Mouse (Mus musculus) liver, embryonic 12.5 days (tissue): ENCODE data around the gene Zfand3. TPM values are rescaled to one million over a fixed set of nuclear protein-coding genes. Genes with fewer than 3 reads are reported as not detected.

Experiments used
- ATAC-seq: fragments of 200-750 bp; cut with Nextera tagmentation; 2 replicates; pipeline ENCODE4 v1.8.0; 2017; ENCODE audit warnings: moderate number of reproducible peaks, mild to moderate bottlenecking, moderate library complexity
- H3K27ac ChIP-seq: fragments of 300-500 bp; sonication (generic); 2 replicates; pipeline ENCODE4 v1.5.1; 2016; ENCODE audit warnings: mild to moderate bottlenecking
- H3K27me3 ChIP-seq: fragments of 300-500 bp; sonication (generic); replicated peaks from 2 replicates; pipeline ENCODE4 v1.6.1; 2016; ENCODE audit warnings: mild to moderate bottlenecking, moderate library complexity
- H3K36me3 ChIP-seq: fragments of 300-500 bp; sonication (generic); 2 replicates; pipeline ENCODE4 v1.6.1; 2016; ENCODE audit warnings: mild to moderate bottlenecking, moderate library complexity
- H3K4me1 ChIP-seq: fragments of 300-500 bp; sonication (generic); 2 replicates; pipeline ENCODE4 v1.6.1; 2016
- H3K4me2 ChIP-seq: fragments of 300-500 bp; sonication (generic); 2 replicates; pipeline ENCODE4 v1.6.1; 2016; ENCODE audit warnings: mild to moderate bottlenecking, moderate library complexity
- H3K4me3 ChIP-seq: fragments of 300-500 bp; sonication (generic); 2 replicates; pipeline ENCODE4 v1.5.1; 2016; ENCODE audit warnings: mild to moderate bottlenecking, moderate library complexity
- H3K9ac ChIP-seq: fragments of 300-500 bp; sonication (generic); 2 replicates; pipeline ENCODE4 v1.6.1; 2016; ENCODE audit warnings: mild to moderate bottlenecking, moderate library complexity
- H3K9me3 ChIP-seq: fragments of 300-500 bp; sonication (generic); replicated peaks from 2 replicates; pipeline ENCODE4 v1.6.1; 2016; ENCODE audit warnings: mild to moderate bottlenecking, moderate library complexity
- WGBS: fragments of 180-500 bp; shearing (Covaris S2); methylation state at CpG from one replicate; pipeline ENCODE4 v1.1.7; 2016; ENCODE audit not compliant: insufficient replicate concordance; 5-methylcytosine and 5-hydroxymethylcytosine counted together
- polyA plus RNA-seq: library from polyadenylated mRNA; unstranded; fragments of >200 nt; fragmentation: Nextera tagmentation; extraction: Ambion mirVana; gene quantifications from 2 replicates; pipeline ENCODE4 v1.2.1, GENCODE M21; 2016

Zfand3 gene
- polyA plus RNA-seq, 1 experiment from 2014 or later: 18.8 TPM

DNA sequence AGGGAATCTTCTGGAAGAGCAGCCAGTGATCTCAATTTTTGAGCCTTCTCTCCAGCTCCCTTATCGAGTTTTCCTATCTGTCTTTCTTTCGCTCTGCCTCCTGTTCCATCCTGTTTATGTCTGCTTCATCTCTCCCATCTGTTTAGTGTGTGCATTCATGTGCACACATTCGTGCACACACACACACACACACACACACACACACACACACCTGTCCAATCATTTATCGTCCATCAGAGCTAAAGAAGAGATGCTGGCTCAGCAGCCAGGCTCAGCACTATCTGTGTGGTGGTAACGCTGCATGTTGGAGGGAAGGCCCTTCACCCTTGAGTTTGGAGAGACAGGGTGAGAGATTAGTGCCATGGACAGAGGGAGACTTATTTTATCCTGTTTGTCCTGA lies 21.3 kb upstream of the Zfand3 start:
- no peaks in the 10 kb centered on the region for H3K36me3 ChIP-seq
- WGBS: 60% methylated on average over 5 of the region's 5 CpGs
- no peak for ATAC-seq

DNA sequence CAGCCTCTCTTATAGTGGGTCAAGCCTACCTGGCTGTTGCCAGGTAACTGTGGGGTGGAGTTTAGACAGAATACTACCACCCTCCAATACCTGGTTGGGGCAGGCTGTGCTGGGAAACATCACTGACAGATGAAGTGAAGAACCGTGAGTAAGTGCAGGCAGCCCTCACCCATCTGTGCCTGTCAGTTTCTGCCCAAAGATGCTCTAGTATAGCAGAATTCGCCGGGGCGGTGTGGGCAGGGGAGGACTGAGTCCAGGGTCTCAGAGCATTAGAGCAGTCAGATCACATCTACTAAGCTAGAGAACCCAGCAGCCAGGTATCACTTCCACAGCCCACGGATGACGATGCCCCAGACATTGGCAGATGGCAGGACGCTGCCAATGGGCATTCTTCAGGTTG lies 19.6 kb upstream of the Zfand3 start:
- Histone ChIP-seq H3K9ac (no peak overlapping the region), H3K4me1 (peaks cover 14% of the 10 kb centered on the region), H3K27me3 (0 out of 2 replicates have a peak, but pooled peaks cover 3% of the 10 kb centered on the region), H3K27ac (no peak overlapping the region), H3K4me3 (no peak overlapping the region), H3K36me3 (no peaks in the 10 kb centered on the region), H3K9me3 (no peaks in the 10 kb centered on the region), H3K4me2 (no peak overlapping the region)
- WGBS: 69% methylated on average over 7 of the region's 7 CpGs
- ATAC-seq: no peak

More for the DNA sequence above, 21.3 kb upstream of the Zfand3 start:
- H3K4me1 ChIP-seq: peaks cover 7% of the 10 kb centered on the region
- H3K27me3 ChIP-seq: no peaks in the 10 kb centered on the region
- no peaks in the 10 kb centered on the region for H3K9me3 ChIP-seq
- no peak overlapping the region for H3K9ac ChIP-seq
- no peak overlapping the region for H3K27ac ChIP-seq
- H3K4me3 ChIP-seq: no peak overlapping the region
- no peak overlapping the region for H3K4me2 ChIP-seq

DNA sequence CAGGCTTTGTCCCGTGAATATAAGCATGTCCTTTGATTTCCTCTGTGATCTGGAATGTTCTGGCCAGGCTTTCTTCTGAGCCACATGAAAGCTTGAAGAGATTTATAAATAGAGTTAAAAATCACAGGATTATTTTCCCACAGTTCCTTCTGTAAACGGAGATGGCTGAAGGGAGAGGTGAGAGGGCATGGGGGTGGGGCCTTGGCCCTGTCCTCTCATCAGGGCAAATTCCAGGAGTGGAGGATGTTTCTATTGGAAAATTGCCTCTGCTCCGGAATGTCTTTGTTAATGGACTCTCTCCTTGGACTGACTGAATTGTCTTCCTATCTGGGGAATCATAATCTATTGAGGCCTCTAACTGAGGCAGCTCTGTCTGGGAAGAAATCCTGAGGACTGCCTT lies 19.0 kb upstream of the Zfand3 start:
- H3K4me1 ChIP-seq: peaks cover 10% of the 10 kb centered on the region
- no peak for ATAC-seq
- H3K27me3 ChIP-seq: 0 out of 2 replicates have a peak, but pooled peaks cover 3% of the 10 kb centered on the region
- no peak overlapping the region for H3K4me3 ChIP-seq
- no peak overlapping the region for H3K9ac ChIP-seq
- no peak overlapping the region for H3K27ac ChIP-seq
- no peaks in the 10 kb centered on the region for H3K36me3 ChIP-seq
- no peak overlapping the region for H3K4me2 ChIP-seq
- H3K9me3 ChIP-seq: no peaks in the 10 kb centered on the region
- WGBS: 35% methylated on average over 3 of the region's 3 CpGs

DNA sequence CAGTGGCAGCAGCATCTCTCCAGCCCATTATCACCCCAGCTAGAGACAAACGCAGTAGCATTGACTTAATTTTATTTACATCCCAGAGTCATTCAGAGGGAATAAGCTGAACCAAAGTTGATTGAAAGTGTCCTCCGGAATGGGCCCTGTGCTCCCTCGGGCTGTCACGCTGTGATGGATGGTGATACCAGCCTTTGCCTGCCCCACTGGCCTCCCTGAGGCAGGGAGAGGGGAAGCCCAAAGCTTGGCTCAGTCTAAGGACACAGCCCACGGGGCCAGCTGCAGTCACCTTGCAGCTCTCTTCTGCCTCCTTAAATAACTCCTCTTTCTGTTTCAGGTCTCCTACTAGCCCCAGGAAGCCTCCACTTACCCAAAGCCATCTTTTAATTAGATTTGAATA lies 16.4 kb upstream of the Zfand3 start:
- H3K9ac ChIP-seq: no peak overlapping the region
- H3K27me3 ChIP-seq: 0 out of 2 replicates have a peak, but pooled peaks cover 3% of the 10 kb centered on the region
- H3K9me3 ChIP-seq: no peaks in the 10 kb centered on the region
- no peak for ATAC-seq
- H3K36me3 ChIP-seq: no peaks in the 10 kb centered on the region
- peaks cover 10% of the 10 kb centered on the region for H3K4me1 ChIP-seq
- H3K27ac ChIP-seq: no peak overlapping the region
- no peak overlapping the region for H3K4me3 ChIP-seq
- 25% methylated on average over 5 of the region's 5 CpGs for WGBS
- H3K4me2 ChIP-seq: no peak overlapping the region

DNA sequence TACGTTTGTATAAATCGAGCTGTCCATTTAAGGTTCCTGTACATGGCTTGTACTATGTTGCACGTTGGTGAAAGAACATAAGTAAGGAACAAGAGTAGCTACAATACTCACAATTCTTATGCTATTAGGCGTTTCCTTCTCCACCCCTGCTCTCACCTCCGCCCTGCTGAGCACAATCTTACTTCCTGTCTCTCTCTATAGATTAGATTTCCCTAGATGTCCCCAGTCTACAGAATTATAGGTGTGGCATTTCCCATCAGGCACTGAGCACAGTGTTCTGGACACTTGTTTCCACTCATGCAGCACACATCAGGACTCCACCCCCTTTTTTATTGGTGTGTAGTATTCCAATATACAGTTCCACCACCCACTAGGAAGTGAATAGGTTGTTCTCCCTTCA lies 14.9 kb upstream of the Zfand3 start:
- Histone ChIP-seq H3K27me3 (0 out of 2 replicates have a peak, but pooled peaks cover 3% of the 10 kb centered on the region), H3K9ac (no peak overlapping the region), H3K4me1 (peaks cover 10% of the 10 kb centered on the region), H3K36me3 (no peaks in the 10 kb centered on the region), H3K4me2 (no peak overlapping the region), H3K27ac (no peak overlapping the region), H3K9me3 (no peaks in the 10 kb centered on the region), H3K4me3 (no peak overlapping the region)
- WGBS: 67% methylated on average over 5 of the region's 5 CpGs
- ATAC-seq: no peak

DNA sequence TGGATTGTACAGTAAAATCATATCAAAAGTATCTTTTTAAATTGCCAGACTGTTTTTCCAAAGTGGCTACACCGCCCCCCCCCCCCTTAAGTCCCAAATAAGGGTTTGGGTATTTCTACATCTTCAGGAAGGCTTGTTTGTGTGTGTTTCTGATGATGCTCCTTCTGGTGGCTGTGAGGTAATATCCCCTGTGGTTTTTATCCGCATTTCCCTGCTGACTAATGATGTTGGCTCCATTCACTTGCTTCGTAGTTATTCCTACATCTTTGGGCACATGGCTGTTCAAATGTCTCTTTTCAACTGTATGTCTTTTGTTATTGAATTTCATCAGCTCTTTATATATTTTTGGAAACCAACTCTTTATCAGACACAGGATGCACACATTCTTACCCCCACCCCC lies 14.4 kb upstream of the Zfand3 start:
- WGBS: 72% methylated on average over 3 of the region's 3 CpGs
- H3K4me3 ChIP-seq: no peak overlapping the region
- 0 out of 2 replicates have a peak, but pooled peaks cover 3% of the 10 kb centered on the region for H3K27me3 ChIP-seq
- H3K9ac ChIP-seq: no peak overlapping the region
- H3K4me2 ChIP-seq: no peak overlapping the region
- no peak overlapping the region for H3K27ac ChIP-seq
- no peak for ATAC-seq
- no peaks in the 10 kb centered on the region for H3K9me3 ChIP-seq
- H3K36me3 ChIP-seq: no peaks in the 10 kb centered on the region
- H3K4me1 ChIP-seq: peaks cover 10% of the 10 kb centered on the region

DNA sequence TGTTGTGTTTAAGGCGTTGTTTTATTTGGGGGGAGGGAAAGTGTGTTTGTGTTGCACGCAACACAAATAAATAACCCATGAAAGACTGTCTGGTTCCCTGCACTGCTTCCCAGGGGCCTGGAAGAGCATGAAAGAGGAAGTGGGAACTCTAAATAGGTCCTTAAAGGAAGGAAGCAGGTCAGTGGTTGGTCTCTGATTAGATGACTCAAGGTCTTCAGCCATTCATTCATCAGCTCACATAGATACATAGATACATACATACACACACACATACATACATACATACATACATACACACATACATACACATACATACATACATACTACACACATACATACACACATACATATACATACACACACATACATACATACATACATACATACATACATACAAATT lies 13.7 kb upstream of the Zfand3 start:
- no peak overlapping the region for H3K27ac ChIP-seq
- H3K9me3 ChIP-seq: no peaks in the 10 kb centered on the region
- no peak overlapping the region for H3K4me3 ChIP-seq
- WGBS: 71% methylated on average over 2 of the region's 2 CpGs
- H3K4me2 ChIP-seq: no peak overlapping the region
- H3K9ac ChIP-seq: no peak overlapping the region
- H3K27me3 ChIP-seq: 0 out of 2 replicates have a peak, but pooled peaks cover 3% of the 10 kb centered on the region
- H3K4me1 ChIP-seq: peaks cover 10% of the 10 kb centered on the region
- H3K36me3 ChIP-seq: no peaks in the 10 kb centered on the region
- ATAC-seq: no peak

DNA sequence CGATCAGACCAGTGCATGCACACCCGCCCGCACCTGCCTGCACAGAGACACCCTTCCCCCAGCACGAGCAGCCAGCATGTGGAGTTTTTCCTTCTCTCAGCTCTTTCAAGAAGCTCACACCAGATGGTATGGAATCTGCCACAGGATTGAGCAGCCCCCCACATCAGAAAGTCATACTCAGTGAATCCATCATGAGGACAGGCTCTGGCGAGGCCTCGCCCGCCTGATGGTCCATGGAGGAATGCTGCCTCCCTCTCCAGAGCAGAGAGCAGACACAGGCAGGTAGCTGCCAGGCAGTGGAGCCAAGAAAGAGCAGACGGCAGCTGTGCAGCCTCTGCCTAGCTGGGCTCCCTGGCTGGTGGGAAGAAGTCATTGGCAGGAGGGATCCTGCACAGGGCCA lies 11.0 kb upstream of the Zfand3 start:
- 76% methylated on average over 8 of the region's 8 CpGs for WGBS
- H3K9ac ChIP-seq: no peak overlapping the region
- H3K27ac ChIP-seq: no peak overlapping the region
- H3K36me3 ChIP-seq: no peaks in the 10 kb centered on the region
- H3K27me3 ChIP-seq: peaks cover 3% of the 10 kb centered on the region; the same call in 1 of the 2 replicates
- H3K4me3 ChIP-seq: no peak overlapping the region
- no peak overlapping the region for H3K4me2 ChIP-seq
- peaks cover 10% of the 10 kb centered on the region for H3K4me1 ChIP-seq
- no peaks in the 10 kb centered on the region for H3K9me3 ChIP-seq
- no peak for ATAC-seq

DNA sequence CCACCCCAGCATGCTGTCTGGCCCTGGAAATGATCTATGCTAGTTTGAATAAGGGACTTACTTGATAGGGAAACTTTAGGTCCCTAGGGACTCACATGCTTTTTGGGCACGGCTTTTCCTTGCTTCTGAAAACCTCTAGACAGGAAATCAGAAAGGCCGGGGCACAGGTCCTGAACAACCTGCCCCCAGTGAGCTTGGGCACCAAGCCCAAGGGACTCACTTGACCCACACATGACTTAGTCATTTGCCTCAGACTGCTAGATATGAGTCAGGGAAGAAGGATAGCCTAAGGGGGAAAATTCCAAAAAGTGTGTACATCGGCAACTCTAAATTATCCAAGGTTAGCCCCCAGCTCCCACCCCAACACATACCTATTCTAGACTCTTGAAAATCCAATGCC lies 10.5 kb upstream of the Zfand3 start:
- Histone ChIP-seq H3K27me3 (peaks cover 7% of the 10 kb centered on the region; the same call in 1 of the 2 replicates), H3K36me3 (no peaks in the 10 kb centered on the region), H3K9ac (no peak overlapping the region), H3K9me3 (no peaks in the 10 kb centered on the region), H3K4me3 (no peak overlapping the region), H3K4me1 (peaks cover 7% of the 10 kb centered on the region), H3K4me2 (no peak overlapping the region), H3K27ac (no peak overlapping the region)
- ATAC-seq: no peak
- 73% methylated on average over 3 of the region's 3 CpGs for WGBS

DNA sequence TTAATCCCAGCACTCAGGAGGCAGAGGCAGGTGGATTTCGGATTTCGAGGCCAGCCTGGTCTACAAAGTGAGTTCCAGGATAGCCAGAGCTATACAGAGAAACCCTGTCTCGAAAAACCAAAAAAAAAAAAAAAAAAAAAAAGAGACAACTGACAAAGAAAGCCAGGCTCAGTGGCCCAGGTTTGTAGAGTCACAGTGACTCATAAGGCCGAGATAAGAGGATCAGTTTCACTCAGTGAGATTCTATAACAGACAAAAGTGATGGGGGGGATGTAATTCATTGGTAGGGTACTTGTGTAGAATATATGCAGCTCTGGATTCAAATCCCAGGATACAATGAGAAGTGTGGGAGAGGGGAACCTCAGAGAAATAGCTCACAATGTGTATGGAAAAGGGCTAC lies 10.1 kb upstream of the Zfand3 start:
- Histone ChIP-seq H3K27ac (no peak overlapping the region), H3K4me2 (no peak overlapping the region), H3K9ac (no peak overlapping the region), H3K27me3 (peaks cover 4% of the 10 kb centered on the region; the same call in 1 of the 2 replicates), H3K4me1 (peaks cover 3% of the 10 kb centered on the region; the same call in 1 of the 2 replicates), H3K4me3 (no peak overlapping the region), H3K9me3 (no peaks in the 10 kb centered on the region), H3K36me3 (no peaks in the 10 kb centered on the region)
- ATAC-seq: no peak
- whole genome bisulfite sequencing: 56% methylated on average over 4 of the region's 4 CpGs

DNA sequence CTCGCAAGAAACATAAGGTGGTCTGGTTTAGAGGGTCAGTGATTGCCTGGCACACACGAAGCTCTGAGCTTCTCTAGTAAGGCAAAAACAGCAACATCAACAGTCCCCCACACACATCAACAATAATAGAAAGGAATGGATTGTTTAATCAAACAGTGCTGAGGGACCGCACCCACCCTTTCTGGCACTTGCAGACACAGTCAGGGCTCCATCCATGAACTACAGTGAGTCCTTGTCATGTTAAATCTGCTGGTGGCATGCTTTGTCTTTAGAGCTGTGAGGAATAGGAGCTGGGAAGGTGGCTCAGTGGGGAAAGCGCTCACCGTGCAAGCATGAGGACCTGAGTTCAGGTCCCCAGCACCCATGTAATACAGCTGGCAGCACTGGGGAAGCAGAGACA lies 8.5 kb upstream of the Zfand3 start:
- H3K27me3 ChIP-seq: peaks cover 4% of the 10 kb centered on the region; the same call in 1 of the 2 replicates
- 83% methylated on average over 5 of the region's 5 CpGs for WGBS
- H3K9ac ChIP-seq: no peak overlapping the region
- H3K4me1 ChIP-seq: no peaks in the 10 kb centered on the region
- no peaks in the 10 kb centered on the region for H3K9me3 ChIP-seq
- H3K27ac ChIP-seq: no peak overlapping the region
- H3K36me3 ChIP-seq: no peaks in the 10 kb centered on the region
- no peak for ATAC-seq
- H3K4me2 ChIP-seq: no peak overlapping the region
- no peak overlapping the region for H3K4me3 ChIP-seq

DNA sequence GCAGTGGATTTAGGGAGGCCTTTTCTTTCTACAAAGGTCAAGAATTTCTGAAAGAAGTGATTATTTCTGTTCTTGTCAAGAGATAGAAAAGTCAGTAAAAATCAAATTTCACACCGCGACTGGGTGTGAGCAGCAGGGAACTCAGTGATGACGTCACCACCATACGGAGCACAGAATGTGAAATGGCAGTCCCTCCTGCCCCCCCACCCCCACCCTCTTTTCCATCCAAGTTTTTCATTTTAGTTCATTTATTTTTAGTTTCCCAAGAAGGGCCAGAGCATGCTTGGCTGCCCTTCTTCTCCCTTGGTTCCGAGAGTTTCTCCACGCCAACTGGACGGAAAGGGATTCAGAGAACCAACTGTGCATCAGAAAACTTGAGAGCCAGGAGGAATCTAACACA lies 6.8 kb upstream of the Zfand3 start:
- 73% methylated on average over 7 of the region's 7 CpGs for WGBS
- Histone ChIP-seq H3K36me3 (no peaks in the 10 kb centered on the region), H3K27me3 (peaks cover 4% of the 10 kb centered on the region; the same call in 1 of the 2 replicates), H3K4me1 (no peaks in the 10 kb centered on the region), H3K4me3 (no peak overlapping the region), H3K4me2 (no peak overlapping the region), H3K27ac (no peak overlapping the region), H3K9me3 (no peaks in the 10 kb centered on the region), H3K9ac (no peak overlapping the region)
- no peak for ATAC-seq
